Mouse (Mus musculus): ENCODE measurements around the gene AI593442. TPM values are rescaled to one million over a fixed set of nuclear protein-coding genes. Genes with fewer than 3 reads are reported as not detected.

AI593442 gene
- 3.6 and 3.7 TPM in 2 replicates for polyA plus RNA-seq (2014; fragmentation: Nextera tagmentation; extraction: Ambion mirVana)

DNA sequence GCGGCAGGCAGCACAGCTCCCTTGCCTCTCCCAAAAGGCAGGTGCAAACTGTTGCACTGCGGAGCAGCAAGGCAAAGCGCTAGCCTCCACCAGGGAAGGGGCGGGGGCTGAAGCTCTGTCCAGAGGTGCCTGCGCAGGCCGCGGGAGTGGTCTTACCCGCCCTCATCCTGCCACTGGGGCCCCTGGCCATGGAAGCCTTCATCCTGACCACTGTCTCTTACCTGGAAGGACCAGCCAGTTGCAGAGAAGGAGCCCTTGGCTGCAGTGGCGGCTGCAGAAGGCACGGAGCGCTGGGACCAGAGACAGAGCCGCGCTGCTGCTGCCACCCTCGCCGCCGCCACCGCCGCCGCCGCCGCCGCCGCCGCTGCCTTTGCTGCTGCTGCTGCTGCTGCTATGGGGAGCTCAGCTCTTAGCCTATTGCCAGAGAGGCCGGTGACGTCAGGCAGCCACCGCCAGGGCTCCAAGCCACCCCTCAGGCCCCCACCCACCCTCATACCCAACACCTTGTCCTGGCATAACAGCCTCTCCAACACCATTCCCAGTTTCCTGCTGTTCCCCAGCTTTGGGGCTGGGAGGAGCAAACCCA is at the start of gene AI593442:
Gene AI593442, minus strand, starts transcription at position 419 of the 586 bp plus-strand sequence.
- DNase-seq (ENCODE audit: low spot score) (peak; percentile 75), ATAC-seq (ENCODE audit: low FRiP score) (peak; percentile 87)
- H3K9me3 ChIP-seq (ENCODE audit: control insufficient read depth, low read length) = no peaks in the 10 kb centered on the region
- whole genome bisulfite sequencing = under 1% methylated on average over 24 of the region's 27 CpGs
- peak within 1 kb of the TSS; percentile 44 for H3K4me3 ChIP-seq (ENCODE audit: low read depth, low read length)
- H3K4me2 ChIP-seq (replicated peaks; ENCODE audit: low read depth, low read length) = peak within 1 kb of the TSS; percentile 90
- peaks cover 28% of the 10 kb centered on the region for H3K27me3 ChIP-seq (ENCODE audit: control insufficient read depth, insufficient read depth, low read length)
- no peaks in the 10 kb centered on the region for H3K36me3 ChIP-seq (ENCODE audit: control insufficient read depth, insufficient read depth, low read length)
- no peak within 1 kb of the TSS for H3K27ac ChIP-seq (ENCODE audit: low read depth, low read length)
- peaks cover 9% of the 10 kb centered on the region for H3K4me1 ChIP-seq (replicated peaks; ENCODE audit: control insufficient read depth, insufficient read depth, low read length)
- peak within 1 kb of the TSS; percentile 35 for H3K9ac ChIP-seq (ENCODE audit: low read depth, low read length)

DNA sequence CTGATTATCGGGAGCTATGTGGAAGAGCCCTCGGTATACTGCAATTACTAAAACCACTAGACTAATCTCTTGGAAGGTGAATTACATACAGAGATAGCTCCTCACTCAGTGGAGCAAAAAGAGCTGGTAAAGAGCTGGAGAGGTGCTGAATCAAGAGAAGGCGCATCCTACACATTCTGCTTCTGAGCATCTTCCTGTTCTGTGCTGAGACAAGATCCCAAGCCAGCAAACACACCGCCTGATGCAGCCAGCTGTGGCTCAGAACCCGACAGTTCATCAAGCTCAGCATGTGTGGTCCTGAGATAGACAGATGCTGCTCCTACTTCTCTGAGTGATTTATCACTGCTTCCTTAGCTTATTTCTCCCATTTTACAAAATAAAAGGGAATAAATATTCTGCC is 49.2 kb upstream of the AI593442 start:
- H3K4me3 ChIP-seq (ENCODE audit: low read depth, low read length) = no peak overlapping the region
- DNase-seq (ENCODE audit: low spot score) = no peak
- H3K9me3 ChIP-seq (ENCODE audit: control insufficient read depth, low read length) = no peaks in the 10 kb centered on the region
- H3K36me3 ChIP-seq (ENCODE audit: control insufficient read depth, insufficient read depth, low read length) = no peaks in the 10 kb centered on the region
- H3K4me1 ChIP-seq (replicated peaks; ENCODE audit: control insufficient read depth, insufficient read depth, low read length) = no peaks in the 10 kb centered on the region
- H3K27me3 ChIP-seq (ENCODE audit: control insufficient read depth, insufficient read depth, low read length) = no peaks in the 10 kb centered on the region
- WGBS = 82% methylated on average over 5 of the region's 5 CpGs
- no peak overlapping the region for H3K9ac ChIP-seq (ENCODE audit: low read depth, low read length)
- H3K27ac ChIP-seq (ENCODE audit: low read depth, low read length) = no peak overlapping the region
- ATAC-seq (ENCODE audit: low FRiP score) = no peak
- no peak overlapping the region for H3K4me2 ChIP-seq (replicated peaks; ENCODE audit: low read depth, low read length)

DNA sequence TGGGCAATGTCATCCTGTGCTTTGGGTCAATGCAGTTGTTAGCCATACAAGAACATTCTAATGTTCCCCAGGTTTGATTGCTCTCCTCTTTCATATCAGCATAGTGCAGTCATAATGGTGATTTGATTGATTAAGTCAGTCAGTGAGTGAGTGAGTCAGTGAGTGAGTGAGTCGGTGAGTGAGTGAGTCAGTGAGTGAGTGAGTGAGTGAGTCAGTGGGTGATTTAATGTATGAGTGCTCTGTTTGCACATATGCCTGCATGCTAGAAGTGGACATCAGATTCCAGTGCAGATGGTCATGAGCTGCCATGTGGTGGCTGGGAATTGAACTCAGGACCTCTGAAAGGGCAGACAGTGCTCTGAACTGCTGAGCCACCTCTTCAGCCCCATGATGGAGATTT is 43.0 kb upstream of the AI593442 start:
- Histone ChIP-seq H3K9ac (ENCODE audit: low read depth, low read length) (no peak overlapping the region), H3K27me3 (ENCODE audit: control insufficient read depth, insufficient read depth, low read length) (no peaks in the 10 kb centered on the region), H3K27ac (ENCODE audit: low read depth, low read length) (no peak overlapping the region), H3K36me3 (ENCODE audit: control insufficient read depth, insufficient read depth, low read length) (no peaks in the 10 kb centered on the region), H3K4me1 (replicated peaks; ENCODE audit: control insufficient read depth, insufficient read depth, low read length) (no peaks in the 10 kb centered on the region), H3K4me3 (ENCODE audit: low read depth, low read length) (no peak overlapping the region), H3K9me3 (ENCODE audit: control insufficient read depth, low read length) (no peaks in the 10 kb centered on the region), H3K4me2 (replicated peaks; ENCODE audit: low read depth, low read length) (no peak overlapping the region)
- 97% methylated on average over 1 of the region's 1 CpGs for WGBS
- no peak for DNase-seq (ENCODE audit: low spot score)
- no peak for ATAC-seq (ENCODE audit: low FRiP score)

DNA sequence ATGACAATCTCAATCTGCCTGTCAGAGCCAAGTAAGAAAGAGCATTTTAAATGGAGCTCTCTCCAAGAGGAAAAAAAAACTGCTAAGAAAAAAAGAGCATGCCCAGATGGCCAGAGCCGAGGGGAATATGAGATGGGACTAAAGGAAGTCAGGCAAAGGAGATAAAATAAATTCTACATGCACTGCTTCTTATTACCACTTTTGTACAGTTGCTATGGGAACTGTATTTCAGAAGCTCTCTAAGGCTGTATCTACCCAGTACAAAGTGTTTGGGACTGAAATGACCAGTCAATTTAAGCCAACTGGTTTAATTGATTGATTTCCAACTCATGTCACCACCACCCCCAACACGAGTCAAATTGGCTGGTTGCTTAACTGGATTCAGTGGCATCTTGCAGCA is 40.0 kb upstream of the AI593442 start:
- no peaks in the 10 kb centered on the region for H3K36me3 ChIP-seq (ENCODE audit: control insufficient read depth, insufficient read depth, low read length)
- H3K9me3 ChIP-seq (ENCODE audit: control insufficient read depth, low read length) = no peaks in the 10 kb centered on the region
- ATAC-seq (ENCODE audit: low FRiP score) (no peak), DNase-seq (ENCODE audit: low spot score) (no peak)
- H3K27me3 ChIP-seq (ENCODE audit: control insufficient read depth, insufficient read depth, low read length) = no peaks in the 10 kb centered on the region
- no peak overlapping the region for H3K4me2 ChIP-seq (replicated peaks; ENCODE audit: low read depth, low read length)
- H3K4me3 ChIP-seq (ENCODE audit: low read depth, low read length) = no peak overlapping the region
- no peak overlapping the region for H3K9ac ChIP-seq (ENCODE audit: low read depth, low read length)
- 70% methylated on average over 2 of the region's 2 CpGs for WGBS
- no peaks in the 10 kb centered on the region for H3K4me1 ChIP-seq (replicated peaks; ENCODE audit: control insufficient read depth, insufficient read depth, low read length)
- H3K27ac ChIP-seq (ENCODE audit: low read depth, low read length) = no peak overlapping the region

DNA sequence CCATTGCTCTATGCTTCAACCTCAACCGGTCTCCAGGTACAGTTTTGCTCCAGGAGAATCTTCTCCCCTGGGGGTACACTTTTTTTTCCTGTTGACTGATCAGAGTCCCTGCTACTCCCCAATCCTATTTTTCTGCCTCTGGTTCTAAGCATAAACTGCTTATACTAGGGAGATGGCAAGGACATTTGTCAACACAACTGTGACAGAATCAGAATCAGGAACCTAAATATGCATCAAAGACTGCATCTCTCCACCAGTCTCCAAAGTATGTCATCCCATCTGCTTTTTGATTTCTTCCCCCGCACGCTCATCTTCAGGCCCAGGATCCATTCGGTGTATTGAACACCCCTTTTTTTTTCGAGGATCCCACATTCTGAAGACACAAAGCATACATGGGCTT is 456 bp upstream of the AI593442 start:
- Histone ChIP-seq H3K27me3 (ENCODE audit: control insufficient read depth, insufficient read depth, low read length) (peaks cover 28% of the 10 kb centered on the region), H3K4me1 (replicated peaks; ENCODE audit: control insufficient read depth, insufficient read depth, low read length) (peaks cover 9% of the 10 kb centered on the region), H3K4me3 (ENCODE audit: low read depth, low read length) (no peak overlapping the region), H3K27ac (ENCODE audit: low read depth, low read length) (no peak overlapping the region), H3K36me3 (ENCODE audit: control insufficient read depth, insufficient read depth, low read length) (no peaks in the 10 kb centered on the region), H3K4me2 (replicated peaks; ENCODE audit: low read depth, low read length) (peak overlapping the region; percentile 90), H3K9ac (ENCODE audit: low read depth, low read length) (no peak overlapping the region), H3K9me3 (ENCODE audit: control insufficient read depth, low read length) (no peaks in the 10 kb centered on the region)
- ATAC-seq (ENCODE audit: low FRiP score) (no peak), DNase-seq (ENCODE audit: low spot score) (no peak)
- WGBS = 43% methylated on average over 5 of the region's 5 CpGs

DNA sequence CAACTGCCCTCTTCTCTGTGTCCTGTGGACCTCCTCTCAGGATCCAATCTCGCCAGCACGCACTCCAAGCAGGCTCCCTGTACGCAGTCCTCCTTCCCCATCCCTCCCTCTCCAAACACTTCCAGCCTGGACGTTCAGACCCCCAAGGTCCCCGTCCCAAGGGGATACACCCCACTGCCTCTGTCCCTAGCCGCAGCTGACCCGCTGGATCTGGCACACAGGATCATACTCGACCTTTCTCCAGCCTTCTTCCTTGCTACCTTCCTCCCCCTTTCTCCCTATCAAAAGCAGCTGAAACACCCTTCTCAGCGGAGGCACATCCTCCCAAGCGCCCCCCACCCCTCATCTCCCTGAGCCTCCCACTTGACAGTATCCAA is 753 bp downstream of the AI593442 start:
- Histone ChIP-seq H3K9ac (ENCODE audit: low read depth, low read length) (peak overlapping the region; percentile 35; the same call in 1 of the 2 replicates), H3K27me3 (ENCODE audit: control insufficient read depth, insufficient read depth, low read length) (peaks cover 28% of the 10 kb centered on the region), H3K27ac (ENCODE audit: low read depth, low read length) (no peak overlapping the region), H3K4me1 (replicated peaks; ENCODE audit: control insufficient read depth, insufficient read depth, low read length) (peaks cover 9% of the 10 kb centered on the region), H3K36me3 (ENCODE audit: control insufficient read depth, insufficient read depth, low read length) (no peaks in the 10 kb centered on the region), H3K4me2 (replicated peaks; ENCODE audit: low read depth, low read length) (peak overlapping the region; percentile 90), H3K9me3 (ENCODE audit: control insufficient read depth, low read length) (no peaks in the 10 kb centered on the region), H3K4me3 (ENCODE audit: low read depth, low read length) (peak overlapping the region; percentile 44)
- ATAC-seq (ENCODE audit: low FRiP score) (peak; percentile 39; the same call in 1 of the 2 replicates), DNase-seq (ENCODE audit: low spot score) (peak; percentile 48)
- 4% methylated on average over 8 of the region's 10 CpGs for WGBS

DNA sequence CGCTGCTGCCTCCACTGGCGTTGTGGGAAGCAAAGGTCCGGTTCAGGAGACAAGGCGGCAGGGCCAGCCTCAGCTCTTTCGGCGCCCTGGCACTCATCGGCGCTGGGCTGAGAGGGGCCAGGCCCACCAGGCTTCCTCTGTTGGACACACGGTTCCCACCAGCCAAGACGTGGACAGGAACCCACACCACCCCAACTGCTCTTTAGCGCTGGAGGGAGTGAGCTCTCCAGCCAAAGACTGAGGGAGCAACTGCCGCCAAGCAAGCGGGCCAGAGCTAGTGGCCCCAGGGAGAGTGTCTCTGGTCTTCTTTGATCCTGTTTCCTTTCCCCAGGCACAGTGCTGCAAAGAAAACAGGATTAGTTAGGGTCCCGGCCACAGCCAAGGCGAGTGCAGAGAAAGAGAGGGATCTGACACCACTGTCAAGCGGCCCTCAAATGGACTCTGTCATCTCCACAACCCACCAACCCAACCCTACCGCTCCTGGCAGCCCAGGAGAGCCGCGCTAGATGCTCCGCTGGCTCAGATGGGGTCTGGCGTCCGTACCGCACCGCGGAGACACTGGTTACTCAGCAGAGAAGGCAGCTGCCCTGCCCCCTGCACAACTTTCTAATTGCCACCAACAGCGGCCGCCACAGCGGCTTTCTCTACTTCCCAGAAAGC is 1.3 kb downstream of the AI593442 start:
- WGBS = 0% methylated on average over 28 of the region's 28 CpGs
- H3K27me3 ChIP-seq (ENCODE audit: control insufficient read depth, insufficient read depth, low read length) = peaks cover 28% of the 10 kb centered on the region
- H3K36me3 ChIP-seq (ENCODE audit: control insufficient read depth, insufficient read depth, low read length) = no peaks in the 10 kb centered on the region
- ATAC-seq (ENCODE audit: low FRiP score) (peak; percentile 43; the same call in 1 of the 2 replicates), DNase-seq (ENCODE audit: low spot score) (peak; percentile 54)
- H3K27ac ChIP-seq (ENCODE audit: low read depth, low read length) = no peak overlapping the region
- peak overlapping the region; percentile 44 for H3K4me3 ChIP-seq (ENCODE audit: low read depth, low read length)
- H3K9ac ChIP-seq (ENCODE audit: low read depth, low read length) = peak overlapping the region; percentile 17; the same call in 1 of the 2 replicates
- peak overlapping the region; percentile 90 for H3K4me2 ChIP-seq (replicated peaks; ENCODE audit: low read depth, low read length)
- no peaks in the 10 kb centered on the region for H3K9me3 ChIP-seq (ENCODE audit: control insufficient read depth, low read length)
- H3K4me1 ChIP-seq (replicated peaks; ENCODE audit: control insufficient read depth, insufficient read depth, low read length) = peaks cover 9% of the 10 kb centered on the region

DNA sequence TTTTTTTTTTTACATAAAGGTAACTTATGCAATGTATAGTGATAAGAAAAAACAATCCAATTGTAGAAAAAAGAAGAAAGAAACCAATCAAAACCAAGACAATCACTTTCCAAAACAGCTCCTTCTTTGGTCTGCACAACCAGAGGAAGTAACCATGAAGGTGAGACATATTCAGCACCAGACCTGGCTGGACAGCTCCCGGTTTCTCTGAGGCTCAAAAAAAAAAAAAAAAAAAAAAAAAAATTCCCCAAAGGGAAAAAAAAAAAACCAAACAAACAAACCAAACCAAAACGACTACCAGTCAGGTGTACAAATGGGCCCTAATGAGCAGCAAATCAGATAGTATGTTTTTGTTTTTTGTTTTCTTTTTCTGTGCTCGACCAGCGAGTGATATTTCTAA is 3.0 kb downstream of the AI593442 start:
- no peaks in the 10 kb centered on the region for H3K36me3 ChIP-seq (ENCODE audit: control insufficient read depth, insufficient read depth, low read length)
- 20% methylated on average over 4 of the region's 4 CpGs for WGBS
- H3K4me3 ChIP-seq (ENCODE audit: low read depth, low read length) = no peak overlapping the region
- no peaks in the 10 kb centered on the region for H3K9me3 ChIP-seq (ENCODE audit: control insufficient read depth, low read length)
- ATAC-seq (ENCODE audit: low FRiP score) (no peak), DNase-seq (ENCODE audit: low spot score) (peak; percentile 52)
- H3K9ac ChIP-seq (ENCODE audit: low read depth, low read length) = no peak overlapping the region
- peaks cover 9% of the 10 kb centered on the region for H3K4me1 ChIP-seq (replicated peaks; ENCODE audit: control insufficient read depth, insufficient read depth, low read length)
- H3K27ac ChIP-seq (ENCODE audit: low read depth, low read length) = no peak overlapping the region
- peaks cover 28% of the 10 kb centered on the region for H3K27me3 ChIP-seq (ENCODE audit: control insufficient read depth, insufficient read depth, low read length)
- no peak overlapping the region for H3K4me2 ChIP-seq (replicated peaks; ENCODE audit: low read depth, low read length)

DNA sequence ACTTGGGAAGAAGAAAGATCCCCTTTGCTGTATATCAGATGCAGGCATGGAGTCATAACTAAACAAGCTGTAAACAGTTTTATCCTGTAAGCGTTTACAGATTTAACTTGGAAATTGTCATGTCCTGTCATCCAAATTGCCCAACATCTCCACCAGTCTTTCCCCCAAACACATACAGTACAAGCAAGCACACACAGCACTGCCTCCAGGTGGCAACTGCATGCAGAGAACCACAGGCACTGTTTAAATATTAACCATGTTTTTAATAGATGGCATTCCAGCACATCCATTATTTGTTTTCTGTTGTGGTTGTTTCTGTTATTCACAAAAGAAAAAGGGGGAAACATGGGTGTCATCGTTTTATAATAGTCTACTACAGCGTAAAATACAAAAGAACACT is 3.6 kb downstream of the AI593442 start:
- no peak for DNase-seq (ENCODE audit: low spot score)
- WGBS = 73% methylated on average over 3 of the region's 3 CpGs
- no peak overlapping the region for H3K4me3 ChIP-seq (ENCODE audit: low read depth, low read length)
- no peak for ATAC-seq (ENCODE audit: low FRiP score)
- H3K27me3 ChIP-seq (ENCODE audit: control insufficient read depth, insufficient read depth, low read length) = peaks cover 28% of the 10 kb centered on the region
- no peaks in the 10 kb centered on the region for H3K9me3 ChIP-seq (ENCODE audit: control insufficient read depth, low read length)
- H3K27ac ChIP-seq (ENCODE audit: low read depth, low read length) = no peak overlapping the region
- H3K4me1 ChIP-seq (replicated peaks; ENCODE audit: control insufficient read depth, insufficient read depth, low read length) = peaks cover 9% of the 10 kb centered on the region
- no peak overlapping the region for H3K4me2 ChIP-seq (replicated peaks; ENCODE audit: low read depth, low read length)
- H3K9ac ChIP-seq (ENCODE audit: low read depth, low read length) = no peak overlapping the region
- H3K36me3 ChIP-seq (ENCODE audit: control insufficient read depth, insufficient read depth, low read length) = no peaks in the 10 kb centered on the region
